Mouse (Mus musculus): ENCODE data around the gene Postn. TPM values are rescaled to one million over a fixed set of nuclear protein-coding genes. Genes with fewer than 3 reads are reported as not detected.

The Postn gene
- total RNA-seq, 1 experiment, result 2.8 TPM

DNA sequence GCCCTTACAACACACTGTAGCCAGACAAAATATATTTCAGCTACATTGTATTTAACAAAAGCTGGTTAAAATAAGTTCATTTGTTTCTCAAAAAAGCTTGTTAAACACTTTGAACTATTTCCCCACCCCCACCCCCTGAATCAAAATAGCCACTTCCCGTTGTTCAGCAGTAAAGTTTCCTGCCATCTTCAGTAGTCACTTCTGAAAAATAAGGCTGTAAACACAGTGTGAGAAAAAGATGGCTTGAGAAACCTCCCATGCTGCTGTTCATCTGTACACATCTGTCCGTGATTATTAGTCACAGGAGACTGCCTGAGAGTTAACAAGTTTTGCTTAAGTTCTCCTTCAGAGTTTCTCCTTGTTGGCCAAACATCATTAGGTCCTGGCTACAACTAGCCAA, 39.0 kb downstream of the Postn start:
- Histone ChIP-seq H3K9ac (ENCODE audit: insufficient read depth, low read depth, low read length, poor library complexity, severe bottlenecking) (no peak overlapping the region), H3K27ac (ENCODE audit: insufficient read depth, low read depth, low read length, poor library complexity, severe bottlenecking) (no peak overlapping the region), H3K9me3 (ENCODE audit: control insufficient read depth, insufficient read depth, low read depth, low read length) (no peaks in the 10 kb centered on the region), H3K4me1 (ENCODE audit: control insufficient read depth in 2 of 2, insufficient read depth in 2 of 2, low read length in 2 of 2, poor library complexity in 1 of 2) (no peaks in the 10 kb centered on the region), H3K4me3 (ENCODE audit: insufficient read depth in 1 of 2, low read depth in 1 of 2, low read length in 2 of 2, poor library complexity in 1 of 2, severe bottlenecking in 1 of 2) (no peak overlapping the region), H3K36me3 (ENCODE audit: control insufficient read depth, insufficient read depth, low read length, poor library complexity, severe bottlenecking) (no peaks in the 10 kb centered on the region)
- TF ChIP-seq HCFC1 (IDR thresholded peaks at IDR 0.05; ENCODE audit: borderline replicate concordance, insufficient read depth, low read length) (no peak), CHD2 (IDR thresholded peaks at IDR 0.05; ENCODE audit: low read depth, low read length) (no peak), MAFK (IDR thresholded peaks at IDR 0.05; ENCODE audit: insufficient read depth, low read depth, low read length) (no peak), ZC3H11A (IDR thresholded peaks at IDR 0.05; ENCODE audit: borderline replicate concordance, low read depth, low read length) (no peak), ZNF384 (IDR thresholded peaks at IDR 0.05; ENCODE audit: low read depth, low read length) (no peak)
- DNase-seq (ENCODE audit: low read depth, low spot score), result no peak
- in situ Hi-C loops (cut with MboI; ENCODE audit: low sequenced_read_pairs in 2 of 2, unreplicated experiment in 2 of 2), result no loop called here

DNA sequence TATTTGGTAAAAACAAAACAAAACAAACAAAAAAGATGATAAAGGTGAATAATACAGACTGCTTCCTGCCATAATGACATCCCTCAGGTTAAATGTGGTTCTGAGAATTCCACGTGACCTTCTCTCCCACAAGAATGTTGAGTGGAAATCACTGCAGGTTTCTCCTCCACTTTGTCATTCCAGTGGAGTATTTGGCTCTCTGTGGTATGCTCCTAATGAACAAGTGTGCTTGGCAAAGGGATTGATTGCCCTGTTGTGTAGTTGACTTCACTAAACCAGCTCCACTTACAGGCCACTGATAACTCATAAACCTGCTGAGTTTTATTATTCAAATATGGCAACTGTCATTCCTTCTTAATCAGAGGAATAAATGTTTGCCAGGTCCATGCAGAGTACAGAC, 39.7 kb downstream of the Postn start:
- Histone ChIP-seq H3K36me3 (ENCODE audit: control insufficient read depth, insufficient read depth, low read length, poor library complexity, severe bottlenecking) (no peaks in the 10 kb centered on the region), H3K4me1 (ENCODE audit: control insufficient read depth in 2 of 2, insufficient read depth in 2 of 2, low read length in 2 of 2, poor library complexity in 1 of 2) (no peaks in the 10 kb centered on the region), H3K27ac (ENCODE audit: insufficient read depth, low read depth, low read length, poor library complexity, severe bottlenecking) (no peak overlapping the region), H3K4me3 (ENCODE audit: insufficient read depth in 1 of 2, low read depth in 1 of 2, low read length in 2 of 2, poor library complexity in 1 of 2, severe bottlenecking in 1 of 2) (no peak overlapping the region), H3K9ac (ENCODE audit: insufficient read depth, low read depth, low read length, poor library complexity, severe bottlenecking) (no peak overlapping the region), H3K9me3 (ENCODE audit: control insufficient read depth, insufficient read depth, low read depth, low read length) (no peaks in the 10 kb centered on the region)
- in situ Hi-C loops (cut with MboI; ENCODE audit: low sequenced_read_pairs in 2 of 2, unreplicated experiment in 2 of 2), result no loop called here
- TF ChIP-seq ZC3H11A (IDR thresholded peaks at IDR 0.05; ENCODE audit: borderline replicate concordance, low read depth, low read length) (no peak), ZNF384 (IDR thresholded peaks at IDR 0.05; ENCODE audit: low read depth, low read length) (no peak), CHD2 (IDR thresholded peaks at IDR 0.05; ENCODE audit: low read depth, low read length) (no peak), HCFC1 (IDR thresholded peaks at IDR 0.05; ENCODE audit: borderline replicate concordance, insufficient read depth, low read length) (no peak), MAFK (IDR thresholded peaks at IDR 0.05; ENCODE audit: insufficient read depth, low read depth, low read length) (no peak)
- no peak for DNase-seq (ENCODE audit: low read depth, low spot score)

DNA sequence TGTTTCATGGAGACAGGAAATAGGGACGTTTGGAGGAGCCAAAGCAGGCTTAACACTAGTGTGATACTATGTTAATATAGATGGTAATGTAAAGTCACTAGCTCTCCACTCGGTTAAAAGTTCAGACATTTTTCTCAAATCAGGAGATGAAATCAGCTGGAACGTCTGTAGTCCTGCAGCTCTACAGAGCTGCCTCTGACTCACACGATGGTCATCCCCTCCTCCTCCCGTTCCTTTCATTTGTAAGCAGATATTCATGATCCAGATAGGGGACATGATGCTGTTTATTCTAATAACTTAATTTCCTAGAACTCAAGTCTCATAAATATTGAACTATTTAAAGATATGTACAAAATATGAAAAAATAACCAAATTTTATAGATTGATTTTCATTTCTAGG, 40.8 kb downstream of the Postn start:
- TF ChIP-seq ZC3H11A (IDR thresholded peaks at IDR 0.05; ENCODE audit: borderline replicate concordance, low read depth, low read length) (no peak), ZNF384 (IDR thresholded peaks at IDR 0.05; ENCODE audit: low read depth, low read length) (no peak), MAFK (IDR thresholded peaks at IDR 0.05; ENCODE audit: insufficient read depth, low read depth, low read length) (no peak), HCFC1 (IDR thresholded peaks at IDR 0.05; ENCODE audit: borderline replicate concordance, insufficient read depth, low read length) (no peak), CHD2 (IDR thresholded peaks at IDR 0.05; ENCODE audit: low read depth, low read length) (no peak)
- no peaks in the 10 kb centered on the region for H3K4me1 ChIP-seq (ENCODE audit: control insufficient read depth in 2 of 2, insufficient read depth in 2 of 2, low read length in 2 of 2, poor library complexity in 1 of 2)
- H3K27ac ChIP-seq (ENCODE audit: insufficient read depth, low read depth, low read length, poor library complexity, severe bottlenecking), result no peak overlapping the region
- H3K9me3 ChIP-seq (ENCODE audit: control insufficient read depth, insufficient read depth, low read depth, low read length), result no peaks in the 10 kb centered on the region
- in situ Hi-C loops (cut with MboI; ENCODE audit: low sequenced_read_pairs in 2 of 2, unreplicated experiment in 2 of 2), result no loop called here
- no peak for DNase-seq (ENCODE audit: low read depth, low spot score)
- no peaks in the 10 kb centered on the region for H3K36me3 ChIP-seq (ENCODE audit: control insufficient read depth, insufficient read depth, low read length, poor library complexity, severe bottlenecking)
- H3K9ac ChIP-seq (ENCODE audit: insufficient read depth, low read depth, low read length, poor library complexity, severe bottlenecking), result no peak overlapping the region
- no peak overlapping the region for H3K4me3 ChIP-seq (ENCODE audit: insufficient read depth in 1 of 2, low read depth in 1 of 2, low read length in 2 of 2, poor library complexity in 1 of 2, severe bottlenecking in 1 of 2)

DNA sequence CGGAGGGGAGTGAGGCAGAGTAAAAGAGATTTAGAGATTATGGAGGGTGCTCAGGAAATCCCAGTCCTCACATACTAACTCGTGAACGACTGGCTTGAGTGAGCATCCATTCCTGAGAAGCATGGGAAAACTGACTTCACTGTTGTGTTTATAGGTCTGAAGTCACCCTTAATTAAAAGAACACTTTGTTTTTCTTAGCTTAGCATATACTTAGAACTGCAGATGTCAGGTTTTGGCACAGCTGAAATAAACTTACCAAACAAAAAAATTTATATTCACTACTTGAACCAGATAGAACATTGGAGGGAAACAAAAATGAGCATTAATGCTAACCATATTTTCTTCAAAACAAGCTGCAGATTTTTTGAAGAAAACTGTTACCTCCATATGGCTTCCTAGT, 42.9 kb downstream of the Postn start:
- H3K27ac ChIP-seq (ENCODE audit: insufficient read depth, low read depth, low read length, poor library complexity, severe bottlenecking), result no peak overlapping the region
- no peaks in the 10 kb centered on the region for H3K9me3 ChIP-seq (ENCODE audit: control insufficient read depth, insufficient read depth, low read depth, low read length)
- H3K4me1 ChIP-seq (ENCODE audit: control insufficient read depth in 2 of 2, insufficient read depth in 2 of 2, low read length in 2 of 2, poor library complexity in 1 of 2), result no peaks in the 10 kb centered on the region
- DNase-seq (ENCODE audit: low read depth, low spot score), result no peak
- TF ChIP-seq ZC3H11A (IDR thresholded peaks at IDR 0.05; ENCODE audit: borderline replicate concordance, low read depth, low read length), result no peak
- no peak for TF ChIP-seq ZNF384 (IDR thresholded peaks at IDR 0.05; ENCODE audit: low read depth, low read length)
- TF ChIP-seq CHD2 (IDR thresholded peaks at IDR 0.05; ENCODE audit: low read depth, low read length), result no peak
- TF ChIP-seq HCFC1 (IDR thresholded peaks at IDR 0.05; ENCODE audit: borderline replicate concordance, insufficient read depth, low read length), result no peak
- no peak for TF ChIP-seq MAFK (IDR thresholded peaks at IDR 0.05; ENCODE audit: insufficient read depth, low read depth, low read length)
- H3K36me3 ChIP-seq (ENCODE audit: control insufficient read depth, insufficient read depth, low read length, poor library complexity, severe bottlenecking), result no peaks in the 10 kb centered on the region
- in situ Hi-C loops (cut with MboI; ENCODE audit: low sequenced_read_pairs in 2 of 2, unreplicated experiment in 2 of 2), result no loop called here
- no peak overlapping the region for H3K9ac ChIP-seq (ENCODE audit: insufficient read depth, low read depth, low read length, poor library complexity, severe bottlenecking)
- no peak overlapping the region for H3K4me3 ChIP-seq (ENCODE audit: insufficient read depth in 1 of 2, low read depth in 1 of 2, low read length in 2 of 2, poor library complexity in 1 of 2, severe bottlenecking in 1 of 2)

DNA sequence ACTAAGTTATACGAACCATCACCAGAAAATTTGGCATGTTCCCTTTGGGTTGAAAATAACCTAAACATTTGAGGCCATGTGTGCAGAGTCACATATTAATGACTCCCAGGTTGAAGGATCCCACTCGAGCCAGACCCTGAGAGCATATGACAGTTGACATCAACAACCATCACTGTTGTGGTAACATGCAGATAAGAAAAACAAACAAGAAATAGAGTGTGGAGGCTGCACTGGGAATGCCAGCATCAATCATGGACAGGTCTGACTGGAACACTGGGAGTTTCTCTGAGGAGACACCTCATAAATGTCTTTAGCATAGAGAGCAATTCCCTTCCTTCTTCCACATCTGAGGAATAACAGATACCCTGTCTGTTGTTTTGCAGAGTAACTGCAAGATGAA, 45.7 kb downstream of the Postn start:
- no peak overlapping the region for H3K9ac ChIP-seq (ENCODE audit: insufficient read depth, low read depth, low read length, poor library complexity, severe bottlenecking)
- no peak overlapping the region for H3K4me3 ChIP-seq (ENCODE audit: insufficient read depth in 1 of 2, low read depth in 1 of 2, low read length in 2 of 2, poor library complexity in 1 of 2, severe bottlenecking in 1 of 2)
- no peaks in the 10 kb centered on the region for H3K4me1 ChIP-seq (ENCODE audit: control insufficient read depth in 2 of 2, insufficient read depth in 2 of 2, low read length in 2 of 2, poor library complexity in 1 of 2)
- no peaks in the 10 kb centered on the region for H3K9me3 ChIP-seq (ENCODE audit: control insufficient read depth, insufficient read depth, low read depth, low read length)
- H3K36me3 ChIP-seq (ENCODE audit: control insufficient read depth, insufficient read depth, low read length, poor library complexity, severe bottlenecking), result no peaks in the 10 kb centered on the region
- in situ Hi-C loops (cut with MboI; ENCODE audit: low sequenced_read_pairs in 2 of 2, unreplicated experiment in 2 of 2), result no loop called here
- no peak for DNase-seq (ENCODE audit: low read depth, low spot score)
- no peak for TF ChIP-seq ZC3H11A (IDR thresholded peaks at IDR 0.05; ENCODE audit: borderline replicate concordance, low read depth, low read length)
- no peak for TF ChIP-seq CHD2 (IDR thresholded peaks at IDR 0.05; ENCODE audit: low read depth, low read length)
- TF ChIP-seq MAFK (IDR thresholded peaks at IDR 0.05; ENCODE audit: insufficient read depth, low read depth, low read length), result no peak
- no peak for TF ChIP-seq ZNF384 (IDR thresholded peaks at IDR 0.05; ENCODE audit: low read depth, low read length)
- no peak for TF ChIP-seq HCFC1 (IDR thresholded peaks at IDR 0.05; ENCODE audit: borderline replicate concordance, insufficient read depth, low read length)
- H3K27ac ChIP-seq (ENCODE audit: insufficient read depth, low read depth, low read length, poor library complexity, severe bottlenecking), result no peak overlapping the region

Data from ES-E14 (cell line).